In the genomic region with DNA sequence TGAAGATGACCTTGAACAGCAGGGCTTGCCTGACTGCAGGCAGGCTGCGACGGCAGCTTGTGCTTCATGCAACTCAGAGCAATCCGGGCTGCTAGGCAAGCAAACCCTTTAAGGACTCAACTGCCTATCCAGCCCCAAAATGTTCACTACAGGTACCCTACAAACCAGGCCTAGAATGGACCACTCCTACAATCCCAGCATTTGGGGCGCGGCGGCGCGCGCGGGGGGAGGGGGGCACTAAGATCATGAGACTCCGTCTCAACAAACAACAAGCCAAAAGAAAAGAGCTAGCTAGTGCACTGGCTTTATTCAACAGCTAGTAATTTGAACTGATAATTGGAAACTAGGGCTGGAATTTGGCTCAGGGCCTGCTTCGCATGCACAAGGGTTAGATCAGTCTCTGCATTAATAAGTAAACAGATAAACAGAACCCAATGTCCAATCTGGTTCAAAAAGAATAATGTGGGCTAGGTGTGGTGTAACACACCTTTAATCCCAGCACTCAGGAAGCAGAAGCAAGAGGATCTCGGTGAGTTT, we compare ENCODE assay signal across 12 mouse cellular contexts.
DNase-seq lines count a peak whose midpoint lies in the region; ATAC-seq and TF ChIP-seq lines count a peak whose summit lies in the region.
"Had no signal": no experiment of that assay in that cellular context is flagged by ENCODE, and none has a peak within 500 bp of the region (broad histone marks: within the 10 kb centered on the region; RNA-seq: fewer than 3 reads in every experiment).

No protein-coding gene starts in this region.

- 0 out of 2 replicates have a peak, but pooled peaks cover 2% of the 10 kb centered on the region for H3K9me3 ChIP-seq in midbrain, embryonic 10.5 days (replicated peaks)
- peaks cover under 1% of the 10 kb centered on the region; the same call in 1 of the 2 replicates for H3K9me3 ChIP-seq in midbrain, embryonic 13.5 days
- no peaks in the 10 kb centered on the region for H3K9me3 ChIP-seq in embryonic facial prominence, embryonic 14.5 days (ENCODE audit: control insufficient read depth, low read length)
- no peaks in the 10 kb centered on the region for H3K9me3 ChIP-seq in hindbrain, embryonic 15.5 days
- H3K9me3 ChIP-seq in midbrain, postnatal 0 days (ENCODE audit: low read length) = no peaks in the 10 kb centered on the region
- no peaks in the 10 kb centered on the region for H3K9me3 ChIP-seq in liver, embryonic 12.5 days (replicated peaks)
- H3K9me3 ChIP-seq: G1E; neural tube, embryonic 12.5 days had no signal

- DNase-seq in midbrain, embryonic 10.5 days (ENCODE audit: low spot score) = no peak
- no peak for DNase-seq in embryonic facial prominence, embryonic 14.5 days (ENCODE audit: low spot score)
- DNase-seq in midbrain, postnatal 0 days (ENCODE audit: low spot score) = no peak
- DNase-seq in thymus, postnatal 10 days (ENCODE audit: low spot score in 2 of 2) = no peak
- DNase-seq in embryo, embryonic 9.5 days (ENCODE audit: extremely low spot score) = no peak
- DNase-seq: adrenal gland, postnatal 36 days; gastrocnemius, postnatal 14 days had no signal

- no peak overlapping the region for H3K4me2 ChIP-seq in midbrain, embryonic 13.5 days (replicated peaks)
- H3K4me2 ChIP-seq in embryonic facial prominence, embryonic 14.5 days (ENCODE audit: low read depth, low read length) = no peak overlapping the region
- no peak overlapping the region for H3K4me2 ChIP-seq in hindbrain, embryonic 15.5 days
- no peak overlapping the region for H3K4me2 ChIP-seq in midbrain, postnatal 0 days (ENCODE audit: low read depth, low read length, poor library complexity, severe bottlenecking)
- no peak overlapping the region for H3K4me2 ChIP-seq in liver, embryonic 12.5 days

- H3K4me1 ChIP-seq in midbrain, embryonic 10.5 days = peaks cover 31% of the 10 kb centered on the region
- H3K4me1 ChIP-seq in midbrain, embryonic 13.5 days (replicated peaks) = peaks cover 19% of the 10 kb centered on the region
- peaks cover 28% of the 10 kb centered on the region for H3K4me1 ChIP-seq in embryonic facial prominence, embryonic 14.5 days (ENCODE audit: control insufficient read depth, insufficient read depth, low read length)
- peaks cover 14% of the 10 kb centered on the region for H3K4me1 ChIP-seq in hindbrain, embryonic 15.5 days (replicated peaks)
- no peaks in the 10 kb centered on the region for H3K4me1 ChIP-seq in midbrain, postnatal 0 days (ENCODE audit: insufficient read depth, low read length)
- H3K4me1 ChIP-seq in liver, embryonic 12.5 days = peaks cover 29% of the 10 kb centered on the region

- WGBS in midbrain, embryonic 10.5 days = 91% methylated on average over 13 of the region's 13 CpGs
- WGBS in midbrain, embryonic 13.5 days = 82% methylated on average over 13 of the region's 13 CpGs
- WGBS in embryonic facial prominence, embryonic 14.5 days = 74% methylated on average over 13 of the region's 13 CpGs
- 76% methylated on average over 13 of the region's 13 CpGs for WGBS in hindbrain, embryonic 15.5 days
- WGBS in midbrain, postnatal 0 days = 84% methylated on average over 13 of the region's 13 CpGs
- whole genome bisulfite sequencing in liver, embryonic 12.5 days (ENCODE audit: insufficient replicate concordance) = 91% methylated on average over 13 of the region's 13 CpGs

- no peak overlapping the region for H3K4me3 ChIP-seq in midbrain, embryonic 10.5 days
- H3K4me3 ChIP-seq in midbrain, embryonic 13.5 days (replicated peaks) = no peak overlapping the region
- no peak overlapping the region for H3K4me3 ChIP-seq in embryonic facial prominence, embryonic 14.5 days (ENCODE audit: low read depth, low read length)
- no peak overlapping the region for H3K4me3 ChIP-seq in hindbrain, embryonic 15.5 days
- H3K4me3 ChIP-seq in midbrain, postnatal 0 days (ENCODE audit: low read depth, low read length) = no peak overlapping the region
- H3K4me3 ChIP-seq in liver, embryonic 12.5 days = no peak overlapping the region
- H3K4me3 ChIP-seq: neural tube, embryonic 12.5 days had no signal

- no peak for TF ChIP-seq CTCF in midbrain, postnatal 0 days (IDR thresholded peaks at IDR 0.05)

- no peaks in the 10 kb centered on the region for H3K27me3 ChIP-seq in midbrain, embryonic 10.5 days (ENCODE audit: low read depth, poor library complexity, severe bottlenecking)
- no peaks in the 10 kb centered on the region for H3K27me3 ChIP-seq in midbrain, embryonic 13.5 days
- no peaks in the 10 kb centered on the region for H3K27me3 ChIP-seq in embryonic facial prominence, embryonic 14.5 days (replicated peaks; ENCODE audit: control insufficient read depth, insufficient read depth, low read length)
- H3K27me3 ChIP-seq in hindbrain, embryonic 15.5 days = no peaks in the 10 kb centered on the region
- H3K27me3 ChIP-seq in midbrain, postnatal 0 days (ENCODE audit: insufficient read depth, low read length) = no peaks in the 10 kb centered on the region
- H3K27me3 ChIP-seq in liver, embryonic 12.5 days (replicated peaks) = no peaks in the 10 kb centered on the region
- H3K27me3 ChIP-seq: neural tube, embryonic 12.5 days had no signal

- H3K36me3 ChIP-seq in midbrain, embryonic 10.5 days = peaks cover 4% of the 10 kb centered on the region; the same call in 1 of the 2 replicates
- no peaks in the 10 kb centered on the region for H3K36me3 ChIP-seq in midbrain, embryonic 13.5 days
- peaks cover 8% of the 10 kb centered on the region; the same call in 1 of the 2 replicates for H3K36me3 ChIP-seq in embryonic facial prominence, embryonic 14.5 days (ENCODE audit: control insufficient read depth, insufficient read depth, low read length)
- 0 out of 2 replicates have a peak, but pooled peaks cover under 1% of the 10 kb centered on the region for H3K36me3 ChIP-seq in hindbrain, embryonic 15.5 days
- 0 out of 2 replicates have a peak, but pooled peaks cover 4% of the 10 kb centered on the region for H3K36me3 ChIP-seq in midbrain, postnatal 0 days (ENCODE audit: insufficient read depth, low read length)
- peaks cover 14% of the 10 kb centered on the region; the same call in 1 of the 2 replicates for H3K36me3 ChIP-seq in liver, embryonic 12.5 days
- H3K36me3 ChIP-seq: neural tube, embryonic 12.5 days had no signal

- ATAC-seq in midbrain, embryonic 13.5 days = no peak
- no peak for ATAC-seq in embryonic facial prominence, embryonic 14.5 days (ENCODE audit: low read depth)
- ATAC-seq in hindbrain, embryonic 15.5 days (ENCODE audit: low FRiP score, low read depth) = no peak
- ATAC-seq in midbrain, postnatal 0 days (ENCODE audit: low FRiP score) = no peak
- ATAC-seq in liver, embryonic 12.5 days = no peak

- no peak overlapping the region for H3K9ac ChIP-seq in midbrain, embryonic 13.5 days (replicated peaks)
- H3K9ac ChIP-seq in embryonic facial prominence, embryonic 14.5 days (ENCODE audit: low read depth, low read length) = no peak overlapping the region
- no peak overlapping the region for H3K9ac ChIP-seq in hindbrain, embryonic 15.5 days
- H3K9ac ChIP-seq in midbrain, postnatal 0 days (replicated peaks; ENCODE audit: low read length, poor library complexity, severe bottlenecking) = no peak overlapping the region
- H3K9ac ChIP-seq in liver, embryonic 12.5 days = no peak overlapping the region
- H3K9ac ChIP-seq: neural tube, embryonic 12.5 days had no signal

- peak overlapping the region; percentile 91 for H3K27ac ChIP-seq in midbrain, embryonic 10.5 days (replicated peaks)
- H3K27ac ChIP-seq in midbrain, embryonic 13.5 days = no peak overlapping the region
- H3K27ac ChIP-seq in embryonic facial prominence, embryonic 14.5 days (replicated peaks; ENCODE audit: low read depth, low read length) = peak overlapping the region; percentile 52
- peak overlapping the region; percentile 78 for H3K27ac ChIP-seq in hindbrain, embryonic 15.5 days (replicated peaks)
- H3K27ac ChIP-seq in midbrain, postnatal 0 days (ENCODE audit: low read depth, low read length) = peak overlapping the region; percentile 18; the same call in 1 of the 2 replicates
- H3K27ac ChIP-seq in liver, embryonic 12.5 days = no peak overlapping the region

Comparison
In these comparisons a context has a peak if more than half of its experiments do, and no peak if none do; other contexts are left out.
1. H3K27ac ChIP-seq: peak in midbrain, embryonic 10.5 days (single experiment), embryonic facial prominence, embryonic 14.5 days (single experiment), hindbrain, embryonic 15.5 days (single experiment) and midbrain, postnatal 0 days (single experiment); none in midbrain, embryonic 13.5 days (single experiment) and liver, embryonic 12.5 days (single experiment).